Mouse (Mus musculus): ENCODE measurements around the gene Ism1. TPM values are rescaled to one million over a fixed set of nuclear protein-coding genes. Genes with fewer than 3 reads are reported as not detected.

Ism1 gene
- total RNA-seq, 2 experiments from 2014 or later = 28.3 to 34.0 TPM

DNA sequence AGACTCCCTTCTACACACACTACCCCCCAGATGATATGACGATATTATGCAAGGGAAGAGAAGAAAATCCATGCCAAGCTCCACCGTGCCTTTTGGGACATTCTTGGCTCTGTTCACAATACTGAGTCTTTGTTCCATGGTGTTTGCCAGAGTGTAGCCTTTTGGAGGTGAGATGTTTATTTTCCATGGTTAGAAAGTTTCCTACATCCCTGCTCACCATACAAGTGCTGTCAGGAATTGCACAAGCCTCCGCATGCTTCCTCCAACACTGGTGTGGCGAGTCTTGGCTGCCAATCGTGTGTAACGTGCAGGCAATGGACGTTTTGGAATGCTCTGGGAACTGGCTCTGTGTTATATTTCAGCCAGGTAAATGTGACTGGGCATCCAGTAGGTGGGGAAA, 126.1 kb downstream of the Ism1 start:
- DNase-seq (ENCODE audit: low spot score in 2 of 2) = no peak

DNA sequence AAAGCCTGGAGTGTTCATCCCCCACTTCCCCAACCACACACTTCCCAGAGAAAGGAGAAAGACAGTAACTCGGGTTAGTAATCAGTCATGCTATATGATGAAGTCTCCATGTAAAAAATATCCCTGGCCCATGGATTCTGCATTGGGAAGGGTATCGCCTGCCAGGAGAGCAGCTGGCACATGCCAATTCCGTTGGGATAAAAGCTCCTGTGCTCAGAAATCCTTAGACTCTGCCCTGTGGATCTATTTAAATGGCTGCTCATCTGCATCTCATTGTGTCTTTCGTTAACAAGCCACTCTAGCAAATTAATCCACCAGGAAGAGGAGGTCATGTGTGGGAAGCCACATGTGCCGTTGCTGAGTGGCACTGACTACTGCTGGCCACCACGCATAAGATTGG, 129.9 kb downstream of the Ism1 start:
- no peak for DNase-seq (ENCODE audit: low spot score in 2 of 2)

Other genes with a start within 250 kb of the Ism1 start
- not detected for gene Sptlc3, start 184.3 kb upstream of the Ism1 start, total RNA-seq (2021)

Measured in adrenal gland, adult 18-20 months (tissue).